Mouse (Mus musculus) kidney, postnatal 25 days (tissue): ENCODE measurements around the gene Fgf23.

Source experiments
- DNase-seq, 2 experiments: peaks; one replicate each; pipeline ENCODE4 v3.0.0; 2021; ENCODE audit warnings: mixed read lengths in 2 of 2

Gene Fgf23

GRCm38 (mm10) chr6:127114753-127115456 is 42.2 kb downstream of the Fgf23 start:
- DNase-seq, result no peak

GRCm38 (mm10) chr6:127122221-127122806 is 49.6 kb downstream of the Fgf23 start:
- no peak for DNase-seq

GRCm38 (mm10) chr6:127122996-127123395 is 50.3 kb downstream of the Fgf23 start:
- no peak for DNase-seq

GRCm38 (mm10) chr6:127123506-127123905 is 50.8 kb downstream of the Fgf23 start:
- DNase-seq, result no peak

GRCm38 (mm10) chr6:127129659-127130058 is 57.0 kb downstream of the Fgf23 start:
- no peak for DNase-seq

- DNase-seq, result no peak
Observed at GRCm38 (mm10) chr6:127130377-127130776, 57.7 kb downstream of the Fgf23 start.
